Mouse (Mus musculus) E14TG2a.4 (cell line): ENCODE results near the gene Bola1.
A peak's percentile ranks its signal among the peaks of the same experiment; 100 is the strongest.

ENCODE experiments used
- H3K27me3 ChIP-seq: 2 replicates; pipeline ENCODE4 v1.6.1; 2014; ENCODE audit warnings: low read length, control low read depth; ENCODE audit not compliant: insufficient read depth
- H3K36me3 ChIP-seq: 2 replicates; pipeline ENCODE4 v1.6.1; 2014; ENCODE audit warnings: low read length, control low read depth; ENCODE audit not compliant: insufficient read depth
- H3K4me1 ChIP-seq: replicated peaks from 2 replicates; pipeline ENCODE4 v1.6.1; 2014; ENCODE audit warnings: low read depth, low read length, control low read depth
- H3K4me3 ChIP-seq: replicated peaks from 2 replicates; pipeline ENCODE4 v1.5.1; 2014; ENCODE audit warnings: mild to moderate bottlenecking, low read length
- H3K9me3 ChIP-seq: 2 replicates; pipeline ENCODE4 v1.6.1; 2014; ENCODE audit warnings: low read length, control low read depth
- CTCF ChIP-seq: conservative IDR thresholded peaks from 2 replicates; pipeline ENCODE4 v1.5.1; 2014; ENCODE audit warnings: low read length
- NANOG ChIP-seq: IDR thresholded peaks from 2 replicates; pipeline ENCODE4 v1.6.1; 2014; ENCODE audit warnings: borderline replicate concordance, low read length, mixed read lengths
- POU5F1 ChIP-seq: IDR thresholded peaks from 2 replicates; pipeline ENCODE4 v1.6.1; 2014; ENCODE audit warnings: low read length, borderline replicate concordance

Bola1 gene

GRCm38 (mm10) chr3:96262216-96262875, 42.8 kb upstream of the Bola1 start:
- no peaks in the 10 kb centered on the region for H3K36me3 ChIP-seq
- no peaks in the 10 kb centered on the region for H3K27me3 ChIP-seq
- H3K4me1 ChIP-seq: peaks cover 53% of the 10 kb centered on the region

GRCm38 (mm10) chr3:96261623-96262022, 42.1 kb upstream of the Bola1 start:
- no peaks in the 10 kb centered on the region for H3K9me3 ChIP-seq
- H3K4me3 ChIP-seq: peak overlapping the region; percentile 79
- H3K4me1 ChIP-seq: peaks cover 46% of the 10 kb centered on the region
- TF ChIP-seq NANOG (no peak), CTCF (no peak), POU5F1 (no peak)
- H3K36me3 ChIP-seq: no peaks in the 10 kb centered on the region
- no peaks in the 10 kb centered on the region for H3K27me3 ChIP-seq

More at GRCm38 (mm10) chr3:96262216-96262875, 42.8 kb upstream of the Bola1 start:
- Histone ChIP-seq H3K4me3 (peak overlapping the region; percentile 79), H3K9me3 (no peaks in the 10 kb centered on the region)
- TF ChIP-seq NANOG (no peak), CTCF (no peak), POU5F1 (no peak)

DNA sequence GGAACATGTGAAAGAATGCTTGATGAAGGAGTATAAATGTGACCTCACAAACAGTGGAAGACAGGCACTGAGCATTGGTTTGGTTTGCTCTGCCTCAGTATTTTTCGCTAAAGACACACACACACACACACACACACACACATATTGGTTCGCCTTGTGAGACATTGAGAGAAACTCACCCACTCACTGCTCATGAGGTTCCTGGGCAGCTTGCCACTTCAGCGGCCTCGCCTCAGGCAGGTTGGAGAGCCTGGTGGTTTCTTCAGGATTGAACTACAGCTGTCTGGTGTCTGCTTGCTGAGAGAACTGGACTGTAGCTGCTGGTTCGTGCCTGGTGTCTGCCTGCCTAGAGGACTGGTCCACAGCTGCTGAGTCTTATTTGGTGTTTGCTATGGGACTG, 40.7 kb upstream of the Bola1 start:
- Histone ChIP-seq H3K4me3 (no peak overlapping the region), H3K9me3 (no peaks in the 10 kb centered on the region), H3K36me3 (no peaks in the 10 kb centered on the region), H3K27me3 (no peaks in the 10 kb centered on the region), H3K4me1 (peaks cover 58% of the 10 kb centered on the region)
- TF ChIP-seq NANOG (no peak), POU5F1 (no peak), CTCF (no peak)

DNA sequence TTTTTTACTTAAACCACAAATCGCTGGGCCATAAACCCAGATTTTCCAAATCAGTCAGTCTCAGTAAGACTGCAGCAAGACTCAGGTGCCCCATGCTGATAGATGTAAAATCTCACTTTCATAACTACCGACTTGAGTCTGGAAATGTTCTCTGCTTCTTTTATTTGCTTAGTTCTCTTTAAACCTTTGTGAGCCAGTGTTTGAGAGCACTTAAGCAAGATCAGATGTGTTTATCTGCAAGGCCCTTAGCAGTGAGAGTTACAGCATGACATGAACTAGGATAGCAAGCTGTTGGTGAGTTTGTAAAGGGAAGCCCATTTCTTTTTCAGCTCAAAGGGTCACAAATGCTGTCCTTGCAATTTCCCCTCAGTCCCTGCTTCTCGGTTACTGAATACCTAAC, 37.7 kb upstream of the Bola1 start:
- H3K4me1 ChIP-seq: peaks cover 48% of the 10 kb centered on the region
- TF ChIP-seq CTCF (no peak), NANOG (no peak), POU5F1 (no peak)
- H3K4me3 ChIP-seq: no peak overlapping the region
- H3K27me3 ChIP-seq: no peaks in the 10 kb centered on the region
- no peaks in the 10 kb centered on the region for H3K9me3 ChIP-seq
- no peaks in the 10 kb centered on the region for H3K36me3 ChIP-seq

DNA sequence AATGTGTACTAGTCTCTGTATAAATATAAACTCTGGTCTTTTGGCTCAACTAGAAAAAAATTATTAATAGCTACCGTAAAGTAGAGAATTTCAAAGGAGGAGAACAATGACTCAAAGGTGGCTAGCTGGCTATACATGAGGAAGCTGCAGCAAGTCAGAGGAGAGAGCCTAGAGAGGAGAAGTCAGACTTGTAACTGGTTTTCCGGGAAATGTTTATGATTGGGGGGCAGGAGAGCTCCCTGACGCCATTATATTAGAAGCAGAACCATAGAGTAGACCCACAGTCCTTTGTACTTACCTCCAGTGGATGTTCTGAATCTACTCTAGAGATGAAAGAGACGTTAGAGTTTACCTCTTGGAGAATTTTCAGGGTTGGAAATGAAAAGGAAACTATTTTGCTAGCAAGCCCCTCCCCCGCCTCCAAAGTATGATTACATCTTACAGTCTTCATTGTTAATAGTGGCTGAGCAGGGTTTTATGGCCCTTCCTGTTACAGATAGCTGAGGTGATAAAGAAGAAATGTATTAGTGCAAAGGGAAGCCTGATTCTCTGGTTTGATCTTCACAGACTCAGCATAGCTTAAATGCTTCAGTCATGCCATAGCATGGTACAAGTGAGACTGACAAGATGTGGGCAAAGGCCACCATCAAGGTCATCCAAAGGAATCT, 36.6 kb upstream of the Bola1 start:
- Histone ChIP-seq H3K4me3 (no peak overlapping the region), H3K36me3 (no peaks in the 10 kb centered on the region), H3K27me3 (no peaks in the 10 kb centered on the region), H3K4me1 (peaks cover 38% of the 10 kb centered on the region), H3K9me3 (no peaks in the 10 kb centered on the region)
- no peak for TF ChIP-seq NANOG
- TF ChIP-seq POU5F1: no peak
- TF ChIP-seq CTCF: no peak

DNA sequence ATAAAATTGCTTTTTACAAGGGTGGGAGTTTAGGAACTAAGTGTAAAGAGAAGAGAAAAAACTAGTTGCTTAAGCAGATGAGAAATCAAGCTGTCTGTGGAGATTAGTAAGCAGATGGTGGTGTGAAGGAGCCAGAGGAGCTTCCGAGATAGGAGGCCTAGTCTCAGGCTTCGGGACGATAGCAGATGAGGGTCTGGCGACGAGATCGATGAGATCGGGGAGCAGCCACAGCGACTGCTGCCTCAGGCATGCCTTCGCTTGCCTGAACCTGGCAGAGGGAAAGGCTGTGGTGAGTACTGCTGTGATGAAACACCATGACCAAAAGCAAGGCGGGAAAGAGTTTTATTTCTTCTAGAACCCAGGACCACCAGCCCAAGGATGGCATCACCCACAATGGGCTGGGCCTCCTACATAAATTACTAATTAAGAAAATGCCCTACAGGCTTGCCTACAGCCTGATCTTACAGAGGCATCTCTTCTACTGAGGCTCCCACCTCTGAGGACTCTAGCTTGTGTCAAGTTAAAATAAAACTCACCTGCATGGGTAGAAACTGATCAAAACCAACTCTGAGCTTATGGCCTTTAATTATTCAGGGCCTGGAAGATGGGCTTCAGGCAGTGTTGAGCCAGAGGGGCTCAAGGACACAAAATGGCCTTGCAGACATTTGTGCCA, 35.3 kb upstream of the Bola1 start:
- Histone ChIP-seq H3K36me3 (no peaks in the 10 kb centered on the region), H3K9me3 (no peaks in the 10 kb centered on the region), H3K4me1 (peaks cover 45% of the 10 kb centered on the region), H3K27me3 (no peaks in the 10 kb centered on the region), H3K4me3 (peak overlapping the region; percentile 68)
- TF ChIP-seq NANOG: no peak
- no peak for TF ChIP-seq CTCF
- TF ChIP-seq POU5F1: no peak

- Histone ChIP-seq H3K4me3 (no peak overlapping the region), H3K27me3 (no peaks in the 10 kb centered on the region), H3K9me3 (no peaks in the 10 kb centered on the region), H3K4me1 (peaks cover 52% of the 10 kb centered on the region), H3K36me3 (peaks cover 8% of the 10 kb centered on the region; the same call in 1 of the 2 replicates)
- TF ChIP-seq NANOG: no peak
- no peak for TF ChIP-seq CTCF
- TF ChIP-seq POU5F1: no peak
Observed at GRCm38 (mm10) chr3:96251787-96252186, 32.3 kb upstream of the Bola1 start.

DNA sequence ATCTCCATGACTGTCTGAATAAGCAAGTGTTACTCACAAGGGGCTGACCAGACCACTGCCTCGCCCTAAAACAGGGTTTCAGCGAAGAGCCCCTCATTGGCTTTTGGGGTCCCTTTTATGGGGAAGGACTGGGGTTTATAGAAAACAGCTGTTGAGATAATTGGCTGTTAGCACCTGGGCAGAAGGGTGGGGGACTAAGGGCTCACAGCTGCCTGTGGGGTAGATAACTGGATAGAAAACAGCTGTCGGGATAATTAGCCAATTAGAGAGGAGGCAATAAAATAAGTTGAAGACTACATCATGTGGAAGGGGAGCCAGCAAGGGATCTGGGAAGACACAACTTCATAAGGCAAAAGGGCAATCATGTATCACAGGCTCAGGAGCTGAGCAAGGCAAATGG, 31.4 kb upstream of the Bola1 start:
- Histone ChIP-seq H3K36me3 (peaks cover 8% of the 10 kb centered on the region; the same call in 1 of the 2 replicates), H3K9me3 (no peaks in the 10 kb centered on the region), H3K4me3 (no peak overlapping the region), H3K27me3 (no peaks in the 10 kb centered on the region), H3K4me1 (peaks cover 45% of the 10 kb centered on the region)
- TF ChIP-seq CTCF (no peak), POU5F1 (no peak), NANOG (no peak)
